Mouse (Mus musculus) intestine, postnatal 0 days (tissue): ENCODE data around the gene 4430402I18Rik. TPM values are rescaled to one million over a fixed set of nuclear protein-coding genes. Genes with fewer than 3 reads are reported as not detected.

ENCODE experiments used
- ATAC-seq: fragments of 200-750 bp; cut with Nextera tagmentation; 2 replicates; pipeline ENCODE4 v1.8.0; 2017; ENCODE audit warnings: mild to moderate bottlenecking, moderate TSS enrichment, moderate library complexity
- H3K27ac ChIP-seq: fragments of 300-500 bp; sonication (generic); 2 replicates; pipeline ENCODE4 v1.5.1; 2014; ENCODE audit warnings: mild to moderate bottlenecking, low read depth, low read length, moderate library complexity
- H3K27me3 ChIP-seq: fragments of 300-500 bp; sonication (generic); replicated peaks from 2 replicates; pipeline ENCODE4 v1.6.1; 2014; ENCODE audit warnings: low read length, mixed read lengths; ENCODE audit not compliant: control insufficient read depth, insufficient read depth
- H3K36me3 ChIP-seq: fragments of 300-500 bp; sonication (generic); 2 replicates; pipeline ENCODE4 v1.6.1; 2014; ENCODE audit warnings: mild to moderate bottlenecking, moderate library complexity; ENCODE audit not compliant: control insufficient read depth, insufficient read depth
- H3K4me1 ChIP-seq: fragments of 300-500 bp; sonication (generic); replicated peaks from 2 replicates; pipeline ENCODE4 v1.6.1; 2014; ENCODE audit warnings: antibody characterized with exemption, low read length, mixed read lengths; ENCODE audit not compliant: control insufficient read depth, insufficient read depth
- H3K4me2 ChIP-seq: fragments of 300-500 bp; sonication (generic); replicated peaks from 2 replicates; pipeline ENCODE4 v1.6.1; 2014; ENCODE audit warnings: low read depth, mild to moderate bottlenecking, moderate library complexity
- H3K4me3 ChIP-seq: fragments of 300-500 bp; sonication (generic); 2 replicates; pipeline ENCODE4 v1.5.1; 2014; ENCODE audit warnings: low read depth, low read length
- H3K9ac ChIP-seq: fragments of 300-500 bp; sonication (generic); 2 replicates; pipeline ENCODE4 v1.6.1; 2014; ENCODE audit warnings: mild to moderate bottlenecking, low read depth, low read length
- H3K9me3 ChIP-seq: fragments of 300-500 bp; sonication (generic); 2 replicates; pipeline ENCODE4 v1.6.1; 2016; ENCODE audit warnings: mixed run types; ENCODE audit not compliant: control insufficient read depth
- CTCF ChIP-seq: sonication (generic); IDR thresholded peaks from 2 replicates; pipeline ENCODE4 v1.5.1; 2016; ENCODE audit warnings: low read depth, mild to moderate bottlenecking, control low read depth, antibody characterized with exemption, moderate library complexity
- WGBS: fragments of 180-500 bp; shearing (Covaris S2); extraction: QIAGEN DNeasy Blood & Tissue Kit; methylation state at CpG from one replicate; pipeline ENCODE4 v1.1.7; 2014; 5-methylcytosine and 5-hydroxymethylcytosine counted together
- polyA plus RNA-seq: library from polyadenylated mRNA; unstranded; fragments of >200 nt; fragmentation: Nextera tagmentation; extraction: Ambion mirVana; gene quantifications from 2 replicates; pipeline ENCODE4 v1.2.1, GENCODE M21; 2015

Gene 4430402I18Rik
- polyA plus RNA-seq, 1 experiment from 2014 or later: 3.8 TPM

GRCm38 (mm10) chr19:28915602-28916250 lies 51.9 kb downstream of the 4430402I18Rik start:
- no peak for TF ChIP-seq CTCF
- no peak overlapping the region for H3K4me2 ChIP-seq
- 44% methylated on average over 2 of the region's 2 CpGs for WGBS

GRCm38 (mm10) chr19:28914598-28914997 lies 53.0 kb downstream of the 4430402I18Rik start:
- H3K9me3 ChIP-seq: no peaks in the 10 kb centered on the region
- WGBS: 88% methylated on average over 6 of the region's 6 CpGs
- no peak overlapping the region for H3K27ac ChIP-seq
- H3K4me3 ChIP-seq: no peak overlapping the region
- H3K36me3 ChIP-seq: no peaks in the 10 kb centered on the region
- no peak for ATAC-seq
- no peak for TF ChIP-seq CTCF
- no peak overlapping the region for H3K4me2 ChIP-seq
- H3K9ac ChIP-seq: no peak overlapping the region
- H3K27me3 ChIP-seq: no peaks in the 10 kb centered on the region
- peaks cover 4% of the 10 kb centered on the region; the same call in 1 of the 2 replicates for H3K4me1 ChIP-seq

More at GRCm38 (mm10) chr19:28915602-28916250, 51.9 kb downstream of the 4430402I18Rik start:
- H3K9me3 ChIP-seq: no peaks in the 10 kb centered on the region
- no peak overlapping the region for H3K9ac ChIP-seq
- peak; percentile 18; the same call in 1 of the 2 replicates for ATAC-seq
- no peaks in the 10 kb centered on the region for H3K27me3 ChIP-seq
- no peaks in the 10 kb centered on the region for H3K36me3 ChIP-seq
- peaks cover 4% of the 10 kb centered on the region; the same call in 1 of the 2 replicates for H3K4me1 ChIP-seq
- H3K4me3 ChIP-seq: no peak overlapping the region
- H3K27ac ChIP-seq: no peak overlapping the region

GRCm38 (mm10) chr19:28908693-28909092 lies 58.9 kb downstream of the 4430402I18Rik start:
- H3K27me3 ChIP-seq: no peaks in the 10 kb centered on the region
- no peak for ATAC-seq
- H3K27ac ChIP-seq: no peak overlapping the region
- TF ChIP-seq CTCF: no peak
- no peak overlapping the region for H3K4me2 ChIP-seq
- no peaks in the 10 kb centered on the region for H3K36me3 ChIP-seq
- H3K4me1 ChIP-seq: no peaks in the 10 kb centered on the region
- 66% methylated on average over 9 of the region's 9 CpGs for WGBS
- no peak overlapping the region for H3K9ac ChIP-seq
- no peaks in the 10 kb centered on the region for H3K9me3 ChIP-seq
- no peak overlapping the region for H3K4me3 ChIP-seq

- no peak for ATAC-seq
- TF ChIP-seq CTCF: no peak
- no peaks in the 10 kb centered on the region for H3K9me3 ChIP-seq
- H3K36me3 ChIP-seq: no peaks in the 10 kb centered on the region
- no peak overlapping the region for H3K4me2 ChIP-seq
- 64% methylated on average over 4 of the region's 4 CpGs for WGBS
- H3K4me1 ChIP-seq: no peaks in the 10 kb centered on the region
- no peak overlapping the region for H3K27ac ChIP-seq
- H3K27me3 ChIP-seq: no peaks in the 10 kb centered on the region
- no peak overlapping the region for H3K4me3 ChIP-seq
- no peak overlapping the region for H3K9ac ChIP-seq
These were observed 59.4 kb downstream of the 4430402I18Rik start for GRCm38 (mm10) chr19:28908186-28908585.

- H3K27me3 ChIP-seq: no peaks in the 10 kb centered on the region
- H3K27ac ChIP-seq: no peak overlapping the region
- H3K4me2 ChIP-seq: no peak overlapping the region
- H3K9ac ChIP-seq: no peak overlapping the region
- WGBS: 65% methylated on average over 8 of the region's 8 CpGs
- no peaks in the 10 kb centered on the region for H3K9me3 ChIP-seq
- H3K4me1 ChIP-seq: no peaks in the 10 kb centered on the region
- H3K36me3 ChIP-seq: no peaks in the 10 kb centered on the region
- no peak for TF ChIP-seq CTCF
- H3K4me3 ChIP-seq: no peak overlapping the region
- ATAC-seq: no peak
These were observed 64.0 kb downstream of the 4430402I18Rik start for GRCm38 (mm10) chr19:28903536-28904119.

- no peak overlapping the region for H3K4me3 ChIP-seq
- H3K9ac ChIP-seq: no peak overlapping the region
- no peaks in the 10 kb centered on the region for H3K4me1 ChIP-seq
- no peaks in the 10 kb centered on the region for H3K36me3 ChIP-seq
- no peaks in the 10 kb centered on the region for H3K9me3 ChIP-seq
- WGBS: 83% methylated on average over 4 of the region's 4 CpGs
- no peak for ATAC-seq
- no peak overlapping the region for H3K4me2 ChIP-seq
- H3K27me3 ChIP-seq: no peaks in the 10 kb centered on the region
- H3K27ac ChIP-seq: no peak overlapping the region
- no peak for TF ChIP-seq CTCF
These were observed 64.8 kb downstream of the 4430402I18Rik start for GRCm38 (mm10) chr19:28902806-28903205.
